In the genomic region with DNA sequence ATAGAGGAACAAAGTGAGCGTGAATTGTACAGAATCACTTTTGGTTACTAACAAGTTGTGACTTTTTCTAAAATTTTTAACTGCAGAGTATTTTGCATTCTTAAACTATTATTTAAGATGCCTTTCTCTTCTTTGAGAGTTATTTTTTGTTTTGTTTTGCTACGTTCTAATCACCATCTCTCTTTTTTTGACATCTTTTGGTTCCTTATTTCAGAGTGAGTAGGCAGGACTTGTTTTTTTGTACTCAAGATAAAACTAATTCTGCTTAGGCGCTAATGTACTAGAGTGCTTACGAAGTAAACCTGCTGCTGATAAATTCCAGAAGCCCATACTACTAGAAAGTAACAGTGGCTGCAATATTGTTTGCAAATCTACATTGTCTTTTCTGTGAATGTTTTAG, we compare ENCODE assay signal across 27 mouse cellular contexts. TPM values are rescaled to one million over a fixed set of nuclear protein-coding genes. Genes with fewer than 3 reads are reported as not detected.
A peak's percentile ranks its signal among the peaks of the same experiment; 100 is the strongest.
DNase-seq lines count a peak whose midpoint lies in the region; ATAC-seq and TF ChIP-seq lines count a peak whose summit lies in the region.
"Had no signal": no experiment of that assay in that cellular context is flagged by ENCODE, and none has a peak within 500 bp of the region (broad histone marks: within the 10 kb centered on the region; RNA-seq: fewer than 3 reads in every experiment).

No protein-coding gene starts in this region.

- H3K27ac ChIP-seq in MEL (ENCODE audit: control insufficient read depth, low read depth, low read length) (no peak overlapping the region), macrophage (peak overlapping the region; percentile 48)
- H3K27ac ChIP-seq: embryonic facial prominence, embryonic 13.5 days; embryonic facial prominence, embryonic 15.5 days; forebrain, embryonic 10.5 days; forebrain, embryonic 12.5 days had no signal

- H3K4me3 ChIP-seq in MEL (ENCODE audit: control insufficient read depth in 1 of 2, insufficient read depth in 1 of 2, low read depth in 2 of 2, low read length in 2 of 2) (peak overlapping the region in 1 of 2 experiments; percentile 59; a peak in 2 of 4 replicates), macrophage (ENCODE audit: inconsistent target) (no peak overlapping the region)
- H3K4me3 ChIP-seq: embryonic facial prominence, embryonic 13.5 days; embryonic facial prominence, embryonic 15.5 days; erythroblast, embryonic 14.5 days; forebrain, embryonic 10.5 days; forebrain, embryonic 12.5 days had no signal

- H3K27me3 ChIP-seq in MEL (ENCODE audit: control insufficient read depth in 1 of 2, insufficient read depth in 2 of 2, low read length in 2 of 2): no peaks in the 10 kb centered on the region
- H3K27me3 ChIP-seq: CH12.LX; embryonic facial prominence, embryonic 13.5 days; embryonic facial prominence, embryonic 15.5 days; forebrain, embryonic 12.5 days; Patski had no signal

- peak overlapping the region; percentile 21; the same call in 1 of the 2 replicates for H3K9ac ChIP-seq in MEL (ENCODE audit: control insufficient read depth, low read depth, low read length, poor library complexity, severe bottlenecking)
- H3K9ac ChIP-seq: embryonic facial prominence, embryonic 13.5 days; embryonic facial prominence, embryonic 15.5 days; forebrain, embryonic 12.5 days had no signal

- TF ChIP-seq EP300 in MEL (IDR thresholded peaks at IDR 0.05; ENCODE audit: low read depth in 1 of 2, low read length in 2 of 2): peak; percentile 42 to 70; a peak in 3 of 4 replicates

- no peak for TF ChIP-seq CTCF in MEL (IDR thresholded peaks at IDR 0.05 in 2 of 3, conservative IDR thresholded peaks at IDR 0.05 in 1 of 3; ENCODE audit: control insufficient read depth in 1 of 3, insufficient read depth in 1 of 3, low read depth in 2 of 3, low read length in 3 of 3, poor library complexity in 1 of 3, severe bottlenecking in 1 of 3)

- no peak for TF ChIP-seq RAD21 in MEL (IDR thresholded peaks at IDR 0.05; ENCODE audit: low read depth, low read length)

- peaks cover 47% of the 10 kb centered on the region for H3K79me2 ChIP-seq in MEL (ENCODE audit: control insufficient read depth, insufficient read depth, low read length, poor library complexity)
- H3K79me2 ChIP-seq in macrophage (ENCODE audit: inconsistent target): peaks cover 100% of the 10 kb centered on the region

- H3K4me1 ChIP-seq in MEL (ENCODE audit: control insufficient read depth in 1 of 2, insufficient read depth in 2 of 2, low read length in 2 of 2): peaks cover 11 to 24% of the 10 kb centered on the region in 2 experiments
- H3K4me1 ChIP-seq: embryonic facial prominence, embryonic 15.5 days had no signal

- no peak for ATAC-seq in granulocyte monocyte progenitor cell, adult 5-6 weeks (replicated peaks; ENCODE audit: poor library complexity, severe bottlenecking)
- ATAC-seq: activated CD4-positive, CD25-positive, alpha-beta regulatory T cell, adult 4 months; CD4-positive, CD25-positive, alpha-beta regulatory T cell, adult 4 months; forebrain, embryonic 14.5 days; forebrain, embryonic 16.5 days; Patski had no signal

- WGBS in macrophage (ENCODE audit: missing documents): 21% methylated on average over 4 of the region's 4 CpGs

- H3K36me3 ChIP-seq in MEL (ENCODE audit: control insufficient read depth in 1 of 2, insufficient read depth in 2 of 2, low read length in 2 of 2) (peaks cover 3 to 38% of the 10 kb centered on the region in 2 experiments), macrophage (ENCODE audit: inconsistent target) (no peaks in the 10 kb centered on the region)
- H3K36me3 ChIP-seq: embryonic facial prominence, embryonic 13.5 days; embryonic facial prominence, embryonic 15.5 days; forebrain, embryonic 10.5 days; forebrain, embryonic 12.5 days had no signal

- peak; percentile 59 for DNase-seq in A20 (ENCODE audit: low read depth, low spot score)
- DNase-seq in MEL (ENCODE audit: low read depth, low spot score): peak; percentile 76
- DNase-seq in adrenal gland, adult (ENCODE audit: inconsistent age in 2 of 2, low spot score in 1 of 2): no peak
- DNase-seq: adrenal gland, adult 2 months; adrenal gland, postnatal 10 days; adrenal gland, postnatal 25 days; B cell, adult 2 months; cerebellum, adult 11 months; cerebellum, adult 18-20 months; cerebellum, adult 8-10 months; cerebellum, adult 9-11 months; cerebellum, postnatal 25 days; embryo, embryonic 11 days had no signal

- no peak for TF ChIP-seq POLR2A in MEL (IDR thresholded peaks at IDR 0.05; ENCODE audit: control insufficient read depth in 1 of 2, insufficient read depth in 1 of 2, low read depth in 1 of 2, low read length in 2 of 2, poor library complexity in 1 of 2)

- H3K9me3 ChIP-seq in MEL (replicated peaks; ENCODE audit: insufficient read depth, low read length): no peaks in the 10 kb centered on the region
- H3K9me3 ChIP-seq: embryonic facial prominence, embryonic 13.5 days; embryonic facial prominence, embryonic 15.5 days; forebrain, embryonic 10.5 days; forebrain, embryonic 12.5 days; G1E had no signal

TF ChIP-seq in MEL, 35 proteins besides CTCF, POLR2A, EP300 and RAD21:
- TF ChIP-seq CHD2 (IDR thresholded peaks at IDR 0.05; ENCODE audit: low read length) (no peak), POLR2AphosphoS5 (IDR thresholded peaks at IDR 0.05; ENCODE audit: borderline replicate concordance, low read depth, low read length) (no peak), GABPA (IDR thresholded peaks at IDR 0.05; ENCODE audit: low read depth, low read length) (no peak), E2F4 (IDR thresholded peaks at IDR 0.05; ENCODE audit: borderline replicate concordance, low read depth, low read length) (no peak), ZMIZ1 (IDR thresholded peaks at IDR 0.05; ENCODE audit: low read depth, low read length) (no peak), BHLHE40 (IDR thresholded peaks at IDR 0.05; ENCODE audit: borderline replicate concordance, low read depth, low read length) (peak; percentile 45; the same call in 1 of the 2 replicates), POLR2AphosphoS2 (IDR thresholded peaks at IDR 0.05; ENCODE audit: low read length) (no peak), TBP (IDR thresholded peaks at IDR 0.05; ENCODE audit: low read depth, low read length) (no peak), RCOR1 (IDR thresholded peaks at IDR 0.05; ENCODE audit: low read depth, low read length) (0 out of 2 replicates have a peak, but pooled peaks have one; percentile 42), JUND (IDR thresholded peaks at IDR 0.05; ENCODE audit: low read depth, low read length) (no peak), MXI1 (IDR thresholded peaks at IDR 0.05; ENCODE audit: low read depth, low read length) (0 out of 2 replicates have a peak, but pooled peaks have one; percentile 41), MAZ (IDR thresholded peaks at IDR 0.05; ENCODE audit: low read depth, low read length) (no peak), ZC3H11A (IDR thresholded peaks at IDR 0.05; ENCODE audit: low read depth, low read length) (no peak), MAX (IDR thresholded peaks at IDR 0.05; ENCODE audit: low read length) (no peak), MEF2A (IDR thresholded peaks at IDR 0.05; ENCODE audit: extremely low read depth, insufficient replicate concordance, low read depth, low read length, poor library complexity, severe bottlenecking) (no peak), MAFK (IDR thresholded peaks at IDR 0.05; ENCODE audit: borderline replicate concordance, low read depth, low read length) (no peak), TCF12 (IDR thresholded peaks at IDR 0.05; ENCODE audit: low read depth, low read length) (0 out of 2 replicates have a peak, but pooled peaks have one; percentile 16), TAL1 (IDR thresholded peaks at IDR 0.05; ENCODE audit: low read length) (no peak), NRF1 (IDR thresholded peaks at IDR 0.05; ENCODE audit: insufficient read depth, low read depth, low read length, poor library complexity, severe bottlenecking) (no peak), HCFC1 (IDR thresholded peaks at IDR 0.05; ENCODE audit: low read depth, low read length) (no peak), GATA1 (IDR thresholded peaks at IDR 0.05; ENCODE audit: low read depth, low read length) (peak; percentile 72; the same call in 1 of the 2 replicates), ZKSCAN1 (IDR thresholded peaks at IDR 0.05; ENCODE audit: low read depth, low read length) (0 out of 2 replicates have a peak, but pooled peaks have one; percentile 9), ZNF384 (IDR thresholded peaks at IDR 0.05; ENCODE audit: low read depth, low read length) (peak; percentile 81; the same call in 1 of the 2 replicates), ETS1 (IDR thresholded peaks at IDR 0.05; ENCODE audit: low read depth, low read length) (peak; percentile 60), SMC3 (IDR thresholded peaks at IDR 0.05; ENCODE audit: low read depth, low read length) (no peak), SIN3A (IDR thresholded peaks at IDR 0.05; ENCODE audit: low read length) (peak; percentile 87), NELFE (IDR thresholded peaks at IDR 0.05; ENCODE audit: low read depth, low read length) (no peak)

RNA-seq across cellular contexts. Expression of a gene that starts 8.9 kb away (rescaled TPM):
- 23.2 and 29.2 TPM in 2 replicates for total RNA-seq in MEL (2012; rRNA removed)
- polyA plus RNA-seq in MEL (2012; ENCODE audit: insufficient read depth in 1 of 2, insufficient read length in 2 of 2, low read depth in 1 of 2, low replicate concordance in 2 of 2, missing spikeins in 1 of 2): 10 to 100 TPM; 22.7 to 28.8 TPM
- total RNA-seq in macrophage (2018; cell fraction: chromatin; rRNA removed): 100 to 1,000 TPM; 145 to 593 (median 456) TPM
- total RNA-seq in macrophage (2018; cell fraction: cytosol; rRNA removed): 10 to 100 TPM; 21.6 to 67.1 (median 45.1) TPM
- total RNA-seq in macrophage (2018; cell fraction: nucleus; rRNA removed): 100 to 1,000 TPM; 106 to 353 (median 215) TPM
- 20.5 to 30.4 TPM (median 28.0 TPM) in 3 replicates for polyA plus RNA-seq in macrophage (2018)
- 37.7 and 48.6 TPM in 2 replicates for total RNA-seq in granulocyte monocyte progenitor cell, adult 5-6 weeks (2014; fragmentation: Nextera tagmentation)
- 51.1 and 58.0 TPM in 2 replicates for total RNA-seq in granulocyte monocyte progenitor cell, adult 5-6 weeks (2017)

Comparison
In these comparisons a context has a peak if more than half of its experiments do, and no peak if none do; other contexts are left out.
1. DNase-seq: peak in A20 (single experiment) and MEL (single experiment); none in adrenal gland, adult (0 of 2).